Mouse (Mus musculus) retina, embryonic 14.5 days (tissue): ENCODE measurements at regions not wholly inside any gene's neighbourhood (a gene's known extent, or its start where the extent isn't known, plus 50 kb on each side); places are given as distances from the start of the nearest gene placed in this dataset.

Source experiments
- DNase-seq: peaks from one replicate; pipeline ENCODE4 v3.0.0-alpha.2; 2015; ENCODE audit warnings: low spot score

GRCm38 (mm10) chr9:23024061-23024460, 198.8 kb upstream of the Bmper start:
- DNase-seq = no peak

- DNase-seq = no peak
These were observed 197.6 kb upstream of the Bmper start for GRCm38 (mm10) chr9:23025247-23025646.

DNA sequence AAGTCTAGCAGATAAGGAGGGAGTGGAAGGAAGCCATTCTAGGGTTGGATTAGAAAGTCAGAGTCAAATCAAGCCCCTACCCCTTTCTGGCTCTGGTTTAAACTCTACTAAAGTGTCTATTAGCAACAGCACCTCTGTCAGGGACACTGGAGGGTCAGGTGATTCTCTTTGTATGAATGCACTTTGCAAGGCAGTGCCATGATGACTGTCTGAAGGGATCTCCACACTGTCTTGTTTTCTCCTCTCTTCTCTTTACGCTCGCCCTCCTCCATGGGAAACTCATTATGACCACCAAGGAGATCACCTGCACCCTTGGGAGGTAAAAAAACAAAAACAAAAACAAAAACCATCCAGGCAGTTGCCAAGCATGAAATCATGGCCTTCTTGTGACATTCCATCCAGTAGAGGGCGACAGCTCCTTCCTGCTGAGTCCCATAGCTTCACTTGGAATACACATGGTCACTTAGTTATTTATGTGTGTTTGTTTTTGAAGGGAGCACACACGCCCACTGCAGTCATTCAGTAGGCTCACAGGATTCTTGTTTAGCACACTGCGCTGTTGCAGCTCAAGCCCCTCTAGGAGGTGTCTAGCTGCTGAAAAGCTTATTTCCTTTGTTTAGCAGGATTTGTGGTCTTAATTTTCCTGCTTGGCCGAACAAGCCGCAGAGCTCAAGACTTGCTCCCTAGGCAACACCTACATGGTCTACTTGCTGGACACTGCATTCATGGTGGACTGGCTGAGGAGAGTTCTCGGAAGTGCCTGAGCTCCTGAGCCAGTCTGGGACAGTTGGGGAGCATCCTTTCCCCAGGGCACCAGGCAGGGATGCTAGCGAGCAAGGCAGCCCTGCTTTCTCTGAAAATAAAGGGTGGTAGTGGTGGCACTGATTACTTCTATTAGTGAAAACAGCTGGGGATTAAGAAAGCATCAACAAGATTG, 195.2 kb upstream of the Bmper start:
- peak; percentile 79 for DNase-seq

- no peak for DNase-seq
These were observed 193.5 kb upstream of the Bmper start for GRCm38 (mm10) chr9:23029421-23029820.

- DNase-seq = no peak
These were observed 192.7 kb upstream of the Bmper start for GRCm38 (mm10) chr9:23030138-23030537.

GRCm38 (mm10) chr9:23030546-23030945, 192.3 kb upstream of the Bmper start:
- no peak for DNase-seq

- DNase-seq = no peak
These were observed 191.0 kb upstream of the Bmper start for GRCm38 (mm10) chr9:23031916-23032315.

GRCm38 (mm10) chr9:23035306-23035705, 187.6 kb upstream of the Bmper start:
- no peak for DNase-seq

GRCm38 (mm10) chr9:23035901-23036610, 186.8 kb upstream of the Bmper start:
- DNase-seq = peak; percentile 33

GRCm38 (mm10) chr9:23037513-23037914, 185.4 kb upstream of the Bmper start:
- DNase-seq = no peak

DNA sequence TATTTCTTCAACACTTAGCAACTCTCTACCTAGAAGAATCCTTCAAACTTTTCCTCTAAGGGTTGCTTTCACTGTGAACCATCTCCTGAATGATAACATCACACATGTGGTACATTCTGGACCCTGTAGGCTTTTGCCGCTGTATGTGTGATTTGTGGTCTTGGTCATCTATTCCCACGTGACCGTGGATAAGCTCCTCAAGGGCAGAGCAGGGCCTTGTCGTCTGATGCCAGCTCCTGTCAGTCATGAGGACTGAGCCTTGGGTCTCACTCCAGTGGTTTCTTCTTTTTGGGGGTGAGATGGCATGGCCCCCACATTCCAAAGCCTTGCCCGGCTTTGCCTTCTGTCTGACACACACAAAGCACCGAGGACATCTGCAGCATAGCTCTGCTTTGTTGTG, 183.3 kb upstream of the Bmper start:
- DNase-seq = no peak

GRCm38 (mm10) chr9:23041025-23041424, 181.9 kb upstream of the Bmper start:
- no peak for DNase-seq

- DNase-seq = no peak
These were observed 181.1 kb upstream of the Bmper start for GRCm38 (mm10) chr9:23041537-23042472.

GRCm38 (mm10) chr9:23043006-23043405, 179.9 kb upstream of the Bmper start:
- DNase-seq = no peak

- no peak for DNase-seq
These were observed 177.4 kb upstream of the Bmper start for GRCm38 (mm10) chr9:23045486-23045885.

- no peak for DNase-seq
These were observed 172.1 kb upstream of the Bmper start for GRCm38 (mm10) chr9:23050751-23051150.

DNA sequence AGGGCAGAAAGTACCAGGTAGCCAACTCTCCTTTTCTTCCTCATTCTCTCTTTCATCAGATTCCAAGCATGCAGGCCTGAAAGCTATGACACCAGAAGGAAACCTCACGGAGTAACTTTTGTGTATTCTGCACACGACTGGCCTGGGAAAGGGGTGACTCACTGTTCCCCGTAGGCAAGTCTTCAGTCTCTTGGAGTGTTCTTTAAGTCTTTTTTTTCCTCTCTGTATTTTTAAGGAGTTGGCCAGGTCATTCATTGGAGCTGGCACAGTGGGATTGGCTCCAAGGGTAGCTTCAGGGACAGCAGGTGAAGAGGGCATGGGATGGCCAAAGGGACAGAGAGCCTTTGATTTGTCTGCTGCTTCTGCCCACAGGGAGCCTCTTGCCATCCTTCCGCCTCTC, 163.3 kb upstream of the Bmper start:
- no peak for DNase-seq

DNA sequence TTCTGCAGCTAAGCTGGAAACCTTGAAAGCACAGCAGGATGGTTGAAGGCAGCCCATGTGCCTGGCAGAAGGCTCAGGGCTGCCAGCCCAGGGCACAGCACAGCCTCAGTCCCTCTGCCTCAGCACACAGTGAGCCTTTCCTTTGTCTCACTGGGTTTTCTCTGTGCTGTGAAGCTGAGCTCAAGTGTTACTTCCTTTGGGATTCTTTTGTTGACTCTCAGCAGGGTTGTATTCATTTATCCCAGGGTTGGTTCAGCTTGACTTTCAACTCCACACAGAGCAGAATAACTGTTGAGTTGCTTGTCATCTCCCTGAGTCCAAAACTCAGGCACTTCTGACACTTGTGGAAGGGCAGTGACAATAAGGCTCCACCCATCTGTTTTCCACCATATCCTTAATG, 162.3 kb upstream of the Bmper start:
- DNase-seq = no peak

GRCm38 (mm10) chr9:23061179-23061929, 161.5 kb upstream of the Bmper start:
- no peak for DNase-seq

DNA sequence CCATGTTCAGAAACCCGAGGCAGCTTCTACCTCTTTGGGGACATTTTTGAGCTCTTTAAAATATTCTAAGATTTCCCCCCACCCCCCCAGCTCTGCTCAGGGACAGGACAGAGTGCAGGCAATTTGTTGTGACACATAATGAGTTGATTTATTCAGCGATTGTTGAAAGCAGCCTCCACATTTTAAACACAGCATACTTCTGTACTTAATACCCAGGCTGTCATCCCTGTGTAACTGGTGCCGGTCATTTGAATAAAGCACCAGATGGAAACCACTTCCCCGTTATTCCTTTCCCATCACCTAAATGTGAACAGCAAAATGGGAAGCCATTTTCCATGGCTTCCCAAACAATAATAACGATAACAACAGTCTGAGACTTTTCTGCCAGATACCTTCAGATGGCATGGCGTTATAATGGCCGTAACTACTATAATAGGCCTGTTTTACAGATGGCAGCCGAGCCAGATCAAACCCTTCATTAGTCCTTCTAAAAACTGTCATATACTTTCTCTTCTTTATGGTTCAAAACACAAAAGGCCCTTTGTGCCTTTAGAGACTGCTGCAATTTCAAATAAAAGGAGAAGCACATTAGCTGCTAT, 160.7 kb upstream of the Bmper start:
- DNase-seq = peak; percentile 42
